Mouse (Mus musculus): Measurements from ENCODE around the gene Jtb. TPM values are rescaled to one million over a fixed set of nuclear protein-coding genes. Genes with fewer than 3 reads are reported as not detected.

Gene Jtb
- 31.8 TPM for polyA plus RNA-seq (2014; fragmentation: Illumina TruSeq; extraction: RNeasy Lipid Tissue Mini Kit (QIAGEN cat#74804); ENCODE audit: low read depth, low replicate concordance)

GRCm38 (mm10) chr3:90231507-90232333, at the start of gene Jtb:
Gene Jtb (plus strand): TSS chr3:90231597.

GRCm38 (mm10) chr3:90213377-90213866, 18.0 kb upstream of the Jtb start, which contains the start of the genes Rps27 and Rab13:
Gene Rps27 (minus strand): TSS chr3:90213651.
Gene Rab13 (plus strand): TSS chr3:90213695.

GRCm38 (mm10) chr3:90242984-90243775, 11.8 kb downstream of the Jtb start, which contains the start of gene Creb3l4:
Gene Creb3l4 (minus strand): TSS chr3:90243512.

GRCm38 (mm10) chr3:90247960-90248745, 16.8 kb downstream of the Jtb start, which contains the start of gene Slc39a1:
Gene Slc39a1 (plus strand): TSS chr3:90248172.

GRCm38 (mm10) chr3:90253653-90254418, 22.4 kb downstream of the Jtb start, which contains the start of gene Crtc2:
Gene Crtc2 (plus strand): TSS chr3:90254163.

GRCm38 (mm10) chr3:90265034-90265931, 33.9 kb downstream of the Jtb start, which contains the start of gene Dennd4b:
Gene Dennd4b (plus strand): TSS chr3:90265185.

Other genes starting within 250 kb of the Jtb start
- 117 TPM for gene Hax1, start 232.8 kb upstream of the Jtb start, polyA plus RNA-seq (2014; fragmentation: Illumina TruSeq; extraction: RNeasy Lipid Tissue Mini Kit (QIAGEN cat#74804); ENCODE audit: low read depth, low replicate concordance)
- gene 4933434E20Rik, start 180.0 kb upstream of the Jtb start, polyA plus RNA-seq (2014; fragmentation: Illumina TruSeq; extraction: RNeasy Lipid Tissue Mini Kit (QIAGEN cat#74804); ENCODE audit: low read depth, low replicate concordance), result 183 TPM
- gene Ubap2l, start 179.0 kb upstream of the Jtb start, polyA plus RNA-seq (2014; fragmentation: Illumina TruSeq; extraction: RNeasy Lipid Tissue Mini Kit (QIAGEN cat#74804); ENCODE audit: low read depth, low replicate concordance), result 192 TPM
- gene Tpm3, start 158.9 kb upstream of the Jtb start, polyA plus RNA-seq (2014; fragmentation: Illumina TruSeq; extraction: RNeasy Lipid Tissue Mini Kit (QIAGEN cat#74804); ENCODE audit: low read depth, low replicate concordance), result 62.2 TPM
- gene Nup210l, start 127.5 kb upstream of the Jtb start, polyA plus RNA-seq (2014; fragmentation: Illumina TruSeq; extraction: RNeasy Lipid Tissue Mini Kit (QIAGEN cat#74804); ENCODE audit: low read depth, low replicate concordance), result 64.0 TPM
- 882 TPM for gene Rps27, start 17.9 kb upstream of the Jtb start, polyA plus RNA-seq (2014; fragmentation: Illumina TruSeq; extraction: RNeasy Lipid Tissue Mini Kit (QIAGEN cat#74804); ENCODE audit: low read depth, low replicate concordance)
- 6.5 TPM for gene Rab13, start 17.9 kb upstream of the Jtb start, polyA plus RNA-seq (2014; fragmentation: Illumina TruSeq; extraction: RNeasy Lipid Tissue Mini Kit (QIAGEN cat#74804); ENCODE audit: low read depth, low replicate concordance)
- gene Creb3l4, start 11.9 kb downstream of the Jtb start, polyA plus RNA-seq (2014; fragmentation: Illumina TruSeq; extraction: RNeasy Lipid Tissue Mini Kit (QIAGEN cat#74804); ENCODE audit: low read depth, low replicate concordance), result 211 TPM
- 21.2 TPM for gene Slc39a1, start 16.6 kb downstream of the Jtb start, polyA plus RNA-seq (2014; fragmentation: Illumina TruSeq; extraction: RNeasy Lipid Tissue Mini Kit (QIAGEN cat#74804); ENCODE audit: low read depth, low replicate concordance)
- gene Crtc2, start 22.6 kb downstream of the Jtb start, polyA plus RNA-seq (2014; fragmentation: Illumina TruSeq; extraction: RNeasy Lipid Tissue Mini Kit (QIAGEN cat#74804); ENCODE audit: low read depth, low replicate concordance), result 4.9 TPM
- 2.6 TPM for gene Dennd4b, start 33.6 kb downstream of the Jtb start, polyA plus RNA-seq (2014; fragmentation: Illumina TruSeq; extraction: RNeasy Lipid Tissue Mini Kit (QIAGEN cat#74804); ENCODE audit: low read depth, low replicate concordance)
- gene Gatad2b, start 61.6 kb downstream of the Jtb start, polyA plus RNA-seq (2014; fragmentation: Illumina TruSeq; extraction: RNeasy Lipid Tissue Mini Kit (QIAGEN cat#74804); ENCODE audit: low read depth, low replicate concordance), result 28.5 TPM
- 0.64 TPM for gene Slc27a3, start 158.3 kb downstream of the Jtb start, polyA plus RNA-seq (2014; fragmentation: Illumina TruSeq; extraction: RNeasy Lipid Tissue Mini Kit (QIAGEN cat#74804); ENCODE audit: low read depth, low replicate concordance)
- 8.5 TPM for gene Ints3, start 202.0 kb downstream of the Jtb start, polyA plus RNA-seq (2014; fragmentation: Illumina TruSeq; extraction: RNeasy Lipid Tissue Mini Kit (QIAGEN cat#74804); ENCODE audit: low read depth, low replicate concordance)
- 19.9 TPM for gene Npr1, start 234.3 kb downstream of the Jtb start, polyA plus RNA-seq (2014; fragmentation: Illumina TruSeq; extraction: RNeasy Lipid Tissue Mini Kit (QIAGEN cat#74804); ENCODE audit: low read depth, low replicate concordance)
- 75.8 TPM for gene Ilf2, start 244.5 kb downstream of the Jtb start, polyA plus RNA-seq (2014; fragmentation: Illumina TruSeq; extraction: RNeasy Lipid Tissue Mini Kit (QIAGEN cat#74804); ENCODE audit: low read depth, low replicate concordance)